Mouse (Mus musculus): ENCODE measurements around the gene Phf5a.
A peak's percentile ranks its signal among the peaks of the same experiment; 100 is the strongest.

Gene Phf5a

DNA sequence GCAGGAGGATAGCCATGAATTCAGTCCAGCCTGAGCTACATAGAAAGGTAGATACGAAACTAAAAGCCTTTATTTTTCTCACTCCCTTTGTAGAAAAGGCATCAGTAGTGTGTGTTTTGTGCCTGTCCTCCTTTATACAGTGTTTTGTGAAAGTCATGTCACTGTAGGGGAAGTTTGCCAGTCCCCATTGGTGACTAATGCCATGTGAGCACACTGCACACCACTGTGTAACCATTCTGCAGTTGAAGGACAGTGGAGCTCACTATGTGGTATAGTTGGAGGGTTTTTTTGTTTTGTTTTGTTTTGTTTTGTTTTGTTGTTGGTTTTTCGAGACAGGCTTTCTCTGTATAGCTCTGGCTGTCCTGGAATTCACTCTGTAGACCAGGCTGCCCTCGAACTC, 53.3 kb downstream of the Phf5a start:
- no peak for DNase-seq

- DNase-seq: peak; percentile 42
Observed at GRCm38 (mm10) chr15:81814716-81815370, 56.9 kb downstream of the Phf5a start.

Measured in kidney, adult 9 months (tissue).